Mouse (Mus musculus): Measurements from ENCODE around the gene Btbd9. TPM values are rescaled to one million over a fixed set of nuclear protein-coding genes. Genes with fewer than 3 reads are reported as not detected.
A peak's percentile ranks its signal among the peaks of the same experiment; 100 is the strongest.

The Btbd9 gene
- polyA plus RNA-seq, 1 experiment from 2014 or later: 135 TPM

- Histone ChIP-seq H3K27me3 (replicated peaks; ENCODE audit: control insufficient read depth, insufficient read depth, low read length) (no peaks in the 10 kb centered on the region), H3K4me3 (ENCODE audit: low read length) (no peak overlapping the region), H3K4me2 (ENCODE audit: low read length) (no peak overlapping the region), H3K36me3 (ENCODE audit: control insufficient read depth, insufficient read depth, low read length) (no peaks in the 10 kb centered on the region), H3K4me1 (ENCODE audit: control insufficient read depth, insufficient read depth, low read depth, low read length) (peaks cover 50% of the 10 kb centered on the region), H3K9me3 (ENCODE audit: control insufficient read depth, low read length) (no peaks in the 10 kb centered on the region), H3K27ac (ENCODE audit: low read depth, low read length) (no peak overlapping the region), H3K9ac (ENCODE audit: low read depth, low read length) (peak overlapping the region; percentile 19; the same call in 1 of the 2 replicates)
- WGBS: 66% methylated on average over 12 of the region's 12 CpGs
- no peak for ATAC-seq
These were observed 378.8 kb downstream of the Btbd9 start for GRCm38 (mm10) chr17:30197280-30198030.

GRCm38 (mm10) chr17:30196401-30197279 is 379.6 kb downstream of the Btbd9 start:
- H3K9ac ChIP-seq (ENCODE audit: low read depth, low read length): no peak overlapping the region
- H3K27me3 ChIP-seq (replicated peaks; ENCODE audit: control insufficient read depth, insufficient read depth, low read length): no peaks in the 10 kb centered on the region
- H3K27ac ChIP-seq (ENCODE audit: low read depth, low read length): no peak overlapping the region

GRCm38 (mm10) chr17:30195591-30196183 is 380.6 kb downstream of the Btbd9 start:
- no peak overlapping the region for H3K4me2 ChIP-seq (ENCODE audit: low read length)
- H3K4me3 ChIP-seq (ENCODE audit: low read length): no peak overlapping the region
- WGBS: 72% methylated on average over 13 of the region's 21 CpGs
- no peaks in the 10 kb centered on the region for H3K9me3 ChIP-seq (ENCODE audit: control insufficient read depth, low read length)
- H3K27me3 ChIP-seq (replicated peaks; ENCODE audit: control insufficient read depth, insufficient read depth, low read length): no peaks in the 10 kb centered on the region
- no peak overlapping the region for H3K9ac ChIP-seq (ENCODE audit: low read depth, low read length)
- H3K36me3 ChIP-seq (ENCODE audit: control insufficient read depth, insufficient read depth, low read length): no peaks in the 10 kb centered on the region
- ATAC-seq: no peak
- H3K27ac ChIP-seq (ENCODE audit: low read depth, low read length): no peak overlapping the region
- H3K4me1 ChIP-seq (ENCODE audit: control insufficient read depth, insufficient read depth, low read depth, low read length): peaks cover 47% of the 10 kb centered on the region

More at GRCm38 (mm10) chr17:30196401-30197279, 379.6 kb downstream of the Btbd9 start:
- Histone ChIP-seq H3K9me3 (ENCODE audit: control insufficient read depth, low read length) (no peaks in the 10 kb centered on the region), H3K4me1 (ENCODE audit: control insufficient read depth, insufficient read depth, low read depth, low read length) (peaks cover 50% of the 10 kb centered on the region), H3K36me3 (ENCODE audit: control insufficient read depth, insufficient read depth, low read length) (no peaks in the 10 kb centered on the region), H3K4me3 (ENCODE audit: low read length) (no peak overlapping the region), H3K4me2 (ENCODE audit: low read length) (no peak overlapping the region)
- ATAC-seq: no peak
- 64% methylated on average over 17 of the region's 17 CpGs for WGBS

- no peak for ATAC-seq
- Histone ChIP-seq H3K9me3 (ENCODE audit: control insufficient read depth, low read length) (no peaks in the 10 kb centered on the region), H3K4me3 (ENCODE audit: low read length) (no peak overlapping the region), H3K9ac (ENCODE audit: low read depth, low read length) (no peak overlapping the region), H3K4me1 (ENCODE audit: control insufficient read depth, insufficient read depth, low read depth, low read length) (peaks cover 44% of the 10 kb centered on the region), H3K4me2 (ENCODE audit: low read length) (no peak overlapping the region), H3K27ac (ENCODE audit: low read depth, low read length) (peak overlapping the region; percentile 1; the same call in 1 of the 2 replicates), H3K36me3 (ENCODE audit: control insufficient read depth, insufficient read depth, low read length) (no peaks in the 10 kb centered on the region), H3K27me3 (replicated peaks; ENCODE audit: control insufficient read depth, insufficient read depth, low read length) (no peaks in the 10 kb centered on the region)
- WGBS: 51% methylated on average over 11 of the region's 11 CpGs
These were observed 381.5 kb downstream of the Btbd9 start for GRCm38 (mm10) chr17:30194629-30195445.

- Histone ChIP-seq H3K36me3 (ENCODE audit: control insufficient read depth, insufficient read depth, low read length) (no peaks in the 10 kb centered on the region), H3K9me3 (ENCODE audit: control insufficient read depth, low read length) (no peaks in the 10 kb centered on the region), H3K4me3 (ENCODE audit: low read length) (no peak overlapping the region), H3K9ac (ENCODE audit: low read depth, low read length) (no peak overlapping the region), H3K4me1 (ENCODE audit: control insufficient read depth, insufficient read depth, low read depth, low read length) (peaks cover 47% of the 10 kb centered on the region), H3K27ac (ENCODE audit: low read depth, low read length) (no peak overlapping the region), H3K27me3 (replicated peaks; ENCODE audit: control insufficient read depth, insufficient read depth, low read length) (no peaks in the 10 kb centered on the region), H3K4me2 (ENCODE audit: low read length) (no peak overlapping the region)
- WGBS: 55% methylated on average over 3 of the region's 3 CpGs
- no peak for ATAC-seq
These were observed 382.2 kb downstream of the Btbd9 start for GRCm38 (mm10) chr17:30194091-30194490.

- no peak for ATAC-seq
- H3K27me3 ChIP-seq (replicated peaks; ENCODE audit: control insufficient read depth, insufficient read depth, low read length): no peaks in the 10 kb centered on the region
- H3K36me3 ChIP-seq (ENCODE audit: control insufficient read depth, insufficient read depth, low read length): no peaks in the 10 kb centered on the region
- H3K4me2 ChIP-seq (ENCODE audit: low read length): no peak overlapping the region
- H3K4me3 ChIP-seq (ENCODE audit: low read length): no peak overlapping the region
- WGBS: 91% methylated on average over 2 of the region's 2 CpGs
- H3K9ac ChIP-seq (ENCODE audit: low read depth, low read length): no peak overlapping the region
- H3K4me1 ChIP-seq (ENCODE audit: control insufficient read depth, insufficient read depth, low read depth, low read length): peaks cover 45% of the 10 kb centered on the region
- no peaks in the 10 kb centered on the region for H3K9me3 ChIP-seq (ENCODE audit: control insufficient read depth, low read length)
- H3K27ac ChIP-seq (ENCODE audit: low read depth, low read length): no peak overlapping the region
These were observed 382.7 kb downstream of the Btbd9 start for GRCm38 (mm10) chr17:30193615-30194014.

DNA sequence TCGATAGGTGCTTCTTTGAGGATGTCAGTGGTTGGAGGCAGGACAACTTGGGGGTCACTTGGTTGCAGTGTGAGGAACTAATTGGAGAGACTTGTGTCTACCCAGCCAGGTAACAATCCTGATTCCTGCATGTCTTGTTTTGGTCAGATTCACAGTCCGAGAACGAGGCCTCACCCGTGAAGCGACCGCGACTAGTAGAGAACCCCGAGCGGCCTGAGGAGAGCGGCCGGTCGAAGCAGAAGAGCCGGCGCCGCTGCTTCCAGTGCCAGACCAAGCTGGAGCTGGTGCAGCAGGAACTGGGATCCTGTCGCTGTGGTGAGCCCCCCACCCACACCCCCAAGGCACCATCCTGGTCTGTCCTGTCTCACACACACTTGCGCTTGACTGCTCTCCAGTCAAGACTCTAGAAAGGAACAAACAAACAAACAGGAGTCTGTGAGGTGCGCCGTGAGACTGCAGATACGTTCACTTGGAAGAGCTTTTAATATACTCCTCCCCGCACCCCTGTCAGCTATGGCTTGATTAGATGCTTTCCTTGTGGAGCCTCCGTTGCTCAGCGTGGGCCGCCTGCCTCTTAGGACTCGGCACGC is 383.8 kb downstream of the Btbd9 start:
- H3K4me1 ChIP-seq (ENCODE audit: control insufficient read depth, insufficient read depth, low read depth, low read length): peaks cover 52% of the 10 kb centered on the region
- no peak overlapping the region for H3K27ac ChIP-seq (ENCODE audit: low read depth, low read length)
- ATAC-seq: no peak
- H3K36me3 ChIP-seq (ENCODE audit: control insufficient read depth, insufficient read depth, low read length): no peaks in the 10 kb centered on the region
- no peaks in the 10 kb centered on the region for H3K27me3 ChIP-seq (replicated peaks; ENCODE audit: control insufficient read depth, insufficient read depth, low read length)
- no peak overlapping the region for H3K4me3 ChIP-seq (ENCODE audit: low read length)
- 81% methylated on average over 26 of the region's 26 CpGs for WGBS
- H3K9ac ChIP-seq (ENCODE audit: low read depth, low read length): no peak overlapping the region
- no peaks in the 10 kb centered on the region for H3K9me3 ChIP-seq (ENCODE audit: control insufficient read depth, low read length)
- H3K4me2 ChIP-seq (ENCODE audit: low read length): no peak overlapping the region

DNA sequence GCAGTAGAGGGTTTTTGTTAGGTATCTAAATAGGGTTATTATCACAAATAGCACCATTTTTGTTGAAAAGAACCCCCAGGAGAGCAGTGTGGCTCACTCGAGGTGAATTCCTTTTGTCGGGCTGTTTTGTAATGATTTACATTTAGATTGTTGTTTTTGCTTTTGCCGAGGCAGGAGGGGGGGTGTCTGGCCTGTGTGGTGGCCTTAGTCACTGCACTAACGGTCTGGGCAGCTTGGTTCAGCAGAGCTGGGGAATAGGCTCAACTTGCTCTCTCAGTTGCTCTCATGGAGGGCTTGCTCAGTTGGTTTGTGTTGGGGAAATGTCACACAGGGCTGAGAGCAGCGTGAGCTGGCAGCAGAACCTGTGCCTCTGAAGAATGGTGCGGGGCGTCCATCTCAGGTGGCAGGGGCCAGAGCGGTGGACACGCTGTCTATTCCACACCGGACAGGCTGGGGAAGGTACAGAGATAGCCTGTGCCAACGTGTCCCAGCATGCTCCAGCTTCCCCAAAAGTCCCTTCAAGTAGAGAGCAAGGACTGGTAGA is 385.1 kb downstream of the Btbd9 start:
- Histone ChIP-seq H3K9ac (ENCODE audit: low read depth, low read length) (no peak overlapping the region), H3K4me2 (ENCODE audit: low read length) (no peak overlapping the region), H3K36me3 (ENCODE audit: control insufficient read depth, insufficient read depth, low read length) (no peaks in the 10 kb centered on the region), H3K4me3 (ENCODE audit: low read length) (no peak overlapping the region), H3K4me1 (ENCODE audit: control insufficient read depth, insufficient read depth, low read depth, low read length) (peaks cover 48% of the 10 kb centered on the region), H3K27ac (ENCODE audit: low read depth, low read length) (no peak overlapping the region), H3K27me3 (replicated peaks; ENCODE audit: control insufficient read depth, insufficient read depth, low read length) (no peaks in the 10 kb centered on the region), H3K9me3 (ENCODE audit: control insufficient read depth, low read length) (no peaks in the 10 kb centered on the region)
- 64% methylated on average over 11 of the region's 11 CpGs for WGBS
- no peak for ATAC-seq
